Mouse (Mus musculus): ENCODE data around the gene Prss33.

Gene Prss33

GRCm38 (mm10) chr17:23786510-23786931 lies 49.3 kb downstream of the Prss33 start:
- no peak for DNase-seq (ENCODE audit: low read depth in 1 of 2, low spot score in 2 of 2)

GRCm38 (mm10) chr17:23785561-23786471 lies 50.0 kb downstream of the Prss33 start, which contains the start of gene Flywch2:
Gene Flywch2 (minus strand): TSS chr17:23786081.
- DNase-seq (ENCODE audit: low read depth in 1 of 2, low spot score in 2 of 2) = peak in 1 of 2 experiments; percentile 21

GRCm38 (mm10) chr17:23783352-23783751 lies 52.5 kb downstream of the Prss33 start:
- no peak for DNase-seq (ENCODE audit: low read depth in 1 of 2, low spot score in 2 of 2)
